Mouse (Mus musculus) heart, embryonic 11.5 days (tissue): Measurements from ENCODE around the gene Ncbp3. TPM values are rescaled to one million over a fixed set of nuclear protein-coding genes. Genes with fewer than 3 reads are reported as not detected.

Experiments
- ATAC-seq: fragments of 200-750 bp; cut with Nextera tagmentation; replicated peaks from 2 replicates; pipeline ENCODE4 v1.8.0; 2017; ENCODE audit warnings: moderate library complexity; ENCODE audit not compliant: insufficient number of reproducible peaks, low FRiP score, low TSS enrichment
- H3K27ac ChIP-seq: fragments of 300-500 bp; sonication (generic); 2 replicates; pipeline ENCODE4 v1.5.1; 2014; ENCODE audit warnings: mild to moderate bottlenecking, low read depth, low read length
- H3K27me3 ChIP-seq: fragments of 300-500 bp; sonication (generic); 2 replicates; pipeline ENCODE4 v1.6.1; 2014; ENCODE audit warnings: mild to moderate bottlenecking, low read length, mixed read lengths; ENCODE audit not compliant: control insufficient read depth, insufficient read depth
- H3K36me3 ChIP-seq: fragments of 300-500 bp; sonication (generic); 2 replicates; pipeline ENCODE4 v1.6.1; 2014; ENCODE audit warnings: mild to moderate bottlenecking, low read length, moderate library complexity, mixed read lengths; ENCODE audit not compliant: control insufficient read depth, insufficient read depth
- H3K4me1 ChIP-seq: fragments of 300-500 bp; sonication (generic); 2 replicates; pipeline ENCODE4 v1.6.1; 2014; ENCODE audit warnings: low read length; ENCODE audit not compliant: control insufficient read depth, insufficient read depth
- H3K4me2 ChIP-seq: fragments of 300-500 bp; sonication (generic); 2 replicates; pipeline ENCODE4 v1.6.1; 2014; ENCODE audit warnings: mild to moderate bottlenecking, moderate library complexity
- H3K4me3 ChIP-seq: fragments of 300-500 bp; sonication (generic); 2 replicates; pipeline ENCODE4 v1.5.1; 2014; ENCODE audit warnings: low read depth, low read length
- H3K9ac ChIP-seq: fragments of 300-500 bp; sonication (generic); 2 replicates; pipeline ENCODE4 v1.6.1; 2014; ENCODE audit warnings: mild to moderate bottlenecking, low read depth, low read length, moderate library complexity
- H3K9me3 ChIP-seq: fragments of 300-500 bp; sonication (generic); replicated peaks from 2 replicates; pipeline ENCODE4 v1.6.1; 2016; ENCODE audit warnings: low read length; ENCODE audit not compliant: control insufficient read depth
- WGBS: fragments of 180-500 bp; shearing (Covaris S2); extraction: QIAGEN DNeasy Blood & Tissue Kit; methylation state at CpG from one replicate; pipeline ENCODE4 v1.1.7; 2014; ENCODE audit not compliant: insufficient replicate concordance; 5-methylcytosine and 5-hydroxymethylcytosine counted together
- polyA plus RNA-seq: library from polyadenylated mRNA; unstranded; fragments of >200 nt; fragmentation: Nextera tagmentation; extraction: Ambion mirVana; gene quantifications from 2 replicates; pipeline ENCODE4 v1.2.1, GENCODE M21; 2014

Gene Ncbp3
- 9.6 and 10.3 TPM in 2 replicates for polyA plus RNA-seq

- peaks cover 5% of the 10 kb centered on the region; the same call in 1 of the 2 replicates for H3K36me3 ChIP-seq
- ATAC-seq, result peak; percentile 90
- peak within 1 kb of the TSS; percentile 58 for H3K4me3 ChIP-seq
- no peaks in the 10 kb centered on the region for H3K9me3 ChIP-seq
- peak within 1 kb of the TSS; percentile 73 for H3K27ac ChIP-seq
- WGBS, result 1% methylated on average over 39 of the region's 39 CpGs
- H3K4me2 ChIP-seq, result peak within 1 kb of the TSS; percentile 88
- peak within 1 kb of the TSS; percentile 82 for H3K9ac ChIP-seq
- peaks cover 22% of the 10 kb centered on the region for H3K4me1 ChIP-seq
- H3K27me3 ChIP-seq, result no peaks in the 10 kb centered on the region
These were observed at the start of gene Ncbp3 for GRCm38 (mm10) chr11:73047542-73047996. Ncbp3 (plus strand) TSS chr11:73047783.

- Histone ChIP-seq H3K27ac (no peak within 1 kb of the TSS), H3K9me3 (no peaks in the 10 kb centered on the region), H3K4me2 (0 out of 2 replicates have a peak within 1 kb of the TSS, but pooled peaks have one; percentile 0), H3K36me3 (no peaks in the 10 kb centered on the region), H3K4me3 (no peak within 1 kb of the TSS), H3K9ac (no peak within 1 kb of the TSS), H3K27me3 (no peaks in the 10 kb centered on the region), H3K4me1 (peaks cover 14% of the 10 kb centered on the region)
- 29% methylated on average over 8 of the region's 8 CpGs for WGBS
- no peak; the same call in 1 of the 2 replicates for ATAC-seq
These were observed 48.8 kb upstream of the Ncbp3 start, which contains the start of gene P2rx1 for GRCm38 (mm10) chr11:72998771-72999170. P2rx1 (plus strand) TSS chr11:72999103.

- H3K27me3 ChIP-seq, result no peaks in the 10 kb centered on the region
- H3K9me3 ChIP-seq, result no peaks in the 10 kb centered on the region
- no peak overlapping the region for H3K4me2 ChIP-seq
- peaks cover 14% of the 10 kb centered on the region for H3K4me1 ChIP-seq
- no peak overlapping the region for H3K27ac ChIP-seq
- no peaks in the 10 kb centered on the region for H3K36me3 ChIP-seq
- no peak for ATAC-seq
- H3K9ac ChIP-seq, result no peak overlapping the region
- 12% methylated on average over 6 of the region's 6 CpGs for WGBS
- H3K4me3 ChIP-seq, result no peak overlapping the region
These were observed 46.6 kb upstream of the Ncbp3 start for GRCm38 (mm10) chr11:73001029-73001428.

GRCm38 (mm10) chr11:73006377-73006776 lies 41.2 kb upstream of the Ncbp3 start:
- H3K9ac ChIP-seq, result no peak overlapping the region
- H3K27ac ChIP-seq, result no peak overlapping the region
- no peak for ATAC-seq
- no peak overlapping the region for H3K4me2 ChIP-seq
- peaks cover 6% of the 10 kb centered on the region; the same call in 1 of the 2 replicates for H3K4me1 ChIP-seq
- no peaks in the 10 kb centered on the region for H3K36me3 ChIP-seq
- WGBS, result 0% methylated on average over 2 of the region's 2 CpGs
- H3K9me3 ChIP-seq, result no peaks in the 10 kb centered on the region
- no peak overlapping the region for H3K4me3 ChIP-seq
- peaks cover 22% of the 10 kb centered on the region; the same call in 1 of the 2 replicates for H3K27me3 ChIP-seq

- H3K4me2 ChIP-seq, result no peak overlapping the region
These were observed 40.5 kb upstream of the Ncbp3 start for GRCm38 (mm10) chr11:73007113-73007512.

GRCm38 (mm10) chr11:73007698-73008481 lies 39.7 kb upstream of the Ncbp3 start:
- H3K36me3 ChIP-seq, result no peaks in the 10 kb centered on the region
- H3K27me3 ChIP-seq, result peaks cover 22% of the 10 kb centered on the region; the same call in 1 of the 2 replicates
- no peak overlapping the region for H3K27ac ChIP-seq
- no peak overlapping the region for H3K4me3 ChIP-seq
- no peak for ATAC-seq
- H3K4me2 ChIP-seq, result no peak overlapping the region
- no peaks in the 10 kb centered on the region for H3K9me3 ChIP-seq
- no peak overlapping the region for H3K9ac ChIP-seq
- WGBS, result 49% methylated on average over 11 of the region's 11 CpGs
- peaks cover 6% of the 10 kb centered on the region; the same call in 1 of the 2 replicates for H3K4me1 ChIP-seq

More at GRCm38 (mm10) chr11:73007113-73007512, 40.5 kb upstream of the Ncbp3 start:
- Histone ChIP-seq H3K9ac (no peak overlapping the region), H3K4me1 (peaks cover 6% of the 10 kb centered on the region; the same call in 1 of the 2 replicates), H3K9me3 (no peaks in the 10 kb centered on the region), H3K4me3 (no peak overlapping the region), H3K36me3 (no peaks in the 10 kb centered on the region), H3K27ac (no peak overlapping the region), H3K27me3 (peaks cover 22% of the 10 kb centered on the region; the same call in 1 of the 2 replicates)
- WGBS, result 64% methylated on average over 3 of the region's 3 CpGs
- ATAC-seq, result no peak

GRCm38 (mm10) chr11:73008826-73009225 lies 38.8 kb upstream of the Ncbp3 start:
- Histone ChIP-seq H3K4me2 (no peak overlapping the region), H3K4me3 (no peak overlapping the region), H3K27ac (no peak overlapping the region), H3K4me1 (peaks cover 6% of the 10 kb centered on the region; the same call in 1 of the 2 replicates), H3K27me3 (peaks cover 22% of the 10 kb centered on the region; the same call in 1 of the 2 replicates), H3K36me3 (no peaks in the 10 kb centered on the region), H3K9me3 (no peaks in the 10 kb centered on the region), H3K9ac (no peak overlapping the region)
- no peak for ATAC-seq
- 64% methylated on average over 2 of the region's 2 CpGs for WGBS

GRCm38 (mm10) chr11:73009531-73010274 lies 37.9 kb upstream of the Ncbp3 start:
- H3K27ac ChIP-seq, result no peak overlapping the region
- ATAC-seq, result no peak
- H3K27me3 ChIP-seq, result peaks cover 22% of the 10 kb centered on the region; the same call in 1 of the 2 replicates
- H3K9me3 ChIP-seq, result no peaks in the 10 kb centered on the region
- no peaks in the 10 kb centered on the region for H3K36me3 ChIP-seq
- H3K9ac ChIP-seq, result no peak overlapping the region
- H3K4me3 ChIP-seq, result no peak overlapping the region
- no peak overlapping the region for H3K4me2 ChIP-seq
- H3K4me1 ChIP-seq, result peaks cover 6% of the 10 kb centered on the region; the same call in 1 of the 2 replicates
- 53% methylated on average over 13 of the region's 13 CpGs for WGBS
